Mouse (Mus musculus): ENCODE data around the gene Ezr. TPM values are rescaled to one million over a fixed set of nuclear protein-coding genes. Genes with fewer than 3 reads are reported as not detected.
A peak's percentile ranks its signal among the peaks of the same experiment; 100 is the strongest.

Gene Ezr
- polyA plus RNA-seq, 1 experiment from 2014 or later, result 342 TPM

DNA sequence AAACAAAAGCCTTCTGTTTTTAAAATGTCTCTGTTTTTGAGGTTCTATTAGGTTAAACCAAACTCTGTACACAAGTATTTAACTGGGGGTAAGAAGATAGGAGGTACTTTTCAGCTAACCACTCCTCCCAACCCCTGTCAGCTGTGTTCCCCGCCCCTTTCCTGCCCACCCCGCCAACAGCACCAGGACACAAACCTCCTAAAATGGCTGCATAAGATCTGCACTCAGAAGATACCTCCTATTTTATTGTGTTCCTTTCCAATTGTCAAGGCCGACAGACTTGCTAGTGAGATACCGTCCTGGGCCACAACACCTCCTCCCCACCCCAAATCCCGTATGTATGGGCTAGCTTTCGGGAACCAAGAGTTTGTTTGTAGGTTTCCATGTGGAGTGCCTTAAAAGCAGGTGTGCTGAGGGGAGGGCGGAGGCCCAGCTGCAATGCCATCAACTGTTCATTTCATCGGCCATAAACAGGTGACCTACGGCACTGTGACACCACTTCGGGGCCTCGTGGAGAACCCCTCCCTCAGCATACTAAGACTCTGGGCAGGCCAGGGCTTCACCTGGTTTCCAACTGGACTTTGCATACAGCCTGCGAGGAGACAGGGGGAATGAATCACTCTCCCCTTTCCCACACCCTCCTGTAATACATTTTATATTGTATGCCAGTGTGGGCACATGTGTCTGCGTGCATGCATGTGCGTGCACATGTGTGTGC lies 9.2 kb downstream of the Ezr start:
- Histone ChIP-seq H3K27me3 (replicated peaks; ENCODE audit: control insufficient read depth, insufficient read depth, low read length) (no peaks in the 10 kb centered on the region), H3K27ac (ENCODE audit: low read depth, low read length) (peak overlapping the region; percentile 66; the same call in 1 of the 2 replicates), H3K9ac (ENCODE audit: low read depth, low read length) (no peak overlapping the region; the same call in 1 of the 2 replicates), H3K4me2 (replicated peaks; ENCODE audit: low read depth) (peak overlapping the region; percentile 17), H3K36me3 (ENCODE audit: control insufficient read depth, insufficient read depth) (peaks cover 13% of the 10 kb centered on the region; the same call in 1 of the 2 replicates), H3K4me3 (ENCODE audit: low read depth, low read length) (no peak overlapping the region), H3K9me3 (ENCODE audit: control insufficient read depth) (no peaks in the 10 kb centered on the region), H3K4me1 (replicated peaks; ENCODE audit: control insufficient read depth, insufficient read depth, low read length) (peaks cover 18% of the 10 kb centered on the region; the same call in 1 of the 2 replicates)
- ATAC-seq, result peak; percentile 86
- 48% methylated on average over 14 of the region's 14 CpGs for WGBS
- no peak for TF ChIP-seq CTCF (IDR thresholded peaks at IDR 0.05; ENCODE audit: low read depth)

GRCm38 (mm10) chr17:6772490-6772773 lies 10.2 kb downstream of the Ezr start:
- H3K9ac ChIP-seq (ENCODE audit: low read depth, low read length), result no peak overlapping the region
- no peak overlapping the region for H3K4me3 ChIP-seq (ENCODE audit: low read depth, low read length)
- no peaks in the 10 kb centered on the region for H3K27me3 ChIP-seq (replicated peaks; ENCODE audit: control insufficient read depth, insufficient read depth, low read length)
- peak overlapping the region; percentile 28; the same call in 1 of the 2 replicates for H3K4me2 ChIP-seq (replicated peaks; ENCODE audit: low read depth)
- peaks cover 25% of the 10 kb centered on the region for H3K4me1 ChIP-seq (replicated peaks; ENCODE audit: control insufficient read depth, insufficient read depth, low read length)
- no peaks in the 10 kb centered on the region for H3K9me3 ChIP-seq (ENCODE audit: control insufficient read depth)
- no peak for TF ChIP-seq CTCF (IDR thresholded peaks at IDR 0.05; ENCODE audit: low read depth)
- peaks cover 13% of the 10 kb centered on the region; the same call in 1 of the 2 replicates for H3K36me3 ChIP-seq (ENCODE audit: control insufficient read depth, insufficient read depth)
- ATAC-seq, result no peak
- H3K27ac ChIP-seq (ENCODE audit: low read depth, low read length), result peak overlapping the region; percentile 66; the same call in 1 of the 2 replicates
- WGBS, result 47% methylated on average over 5 of the region's 5 CpGs

GRCm38 (mm10) chr17:6771661-6772489 lies 10.7 kb downstream of the Ezr start:
- Histone ChIP-seq H3K4me2 (replicated peaks; ENCODE audit: low read depth) (peak overlapping the region; percentile 28; the same call in 1 of the 2 replicates), H3K27ac (ENCODE audit: low read depth, low read length) (peak overlapping the region; percentile 66), H3K9ac (ENCODE audit: low read depth, low read length) (0 out of 2 replicates have a peak overlapping the region, but pooled peaks have one; percentile 0), H3K36me3 (ENCODE audit: control insufficient read depth, insufficient read depth) (peaks cover 13% of the 10 kb centered on the region; the same call in 1 of the 2 replicates), H3K9me3 (ENCODE audit: control insufficient read depth) (no peaks in the 10 kb centered on the region), H3K4me1 (replicated peaks; ENCODE audit: control insufficient read depth, insufficient read depth, low read length) (peaks cover 25% of the 10 kb centered on the region), H3K27me3 (replicated peaks; ENCODE audit: control insufficient read depth, insufficient read depth, low read length) (no peaks in the 10 kb centered on the region), H3K4me3 (ENCODE audit: low read depth, low read length) (no peak overlapping the region)
- WGBS, result 58% methylated on average over 16 of the region's 16 CpGs
- no peak for ATAC-seq
- no peak for TF ChIP-seq CTCF (IDR thresholded peaks at IDR 0.05; ENCODE audit: low read depth)

GRCm38 (mm10) chr17:6769602-6770001 lies 13.0 kb downstream of the Ezr start:
- Histone ChIP-seq H3K9ac (ENCODE audit: low read depth, low read length) (no peak overlapping the region), H3K27me3 (replicated peaks; ENCODE audit: control insufficient read depth, insufficient read depth, low read length) (no peaks in the 10 kb centered on the region)

GRCm38 (mm10) chr17:6768301-6768788 lies 14.2 kb downstream of the Ezr start:
- H3K36me3 ChIP-seq (ENCODE audit: control insufficient read depth, insufficient read depth), result 0 out of 2 replicates have a peak, but pooled peaks cover 7% of the 10 kb centered on the region
- no peak for ATAC-seq
- no peaks in the 10 kb centered on the region for H3K27me3 ChIP-seq (replicated peaks; ENCODE audit: control insufficient read depth, insufficient read depth, low read length)
- H3K4me1 ChIP-seq (replicated peaks; ENCODE audit: control insufficient read depth, insufficient read depth, low read length), result peaks cover 25% of the 10 kb centered on the region
- no peak overlapping the region for H3K9ac ChIP-seq (ENCODE audit: low read depth, low read length)
- no peak for TF ChIP-seq CTCF (IDR thresholded peaks at IDR 0.05; ENCODE audit: low read depth)
- no peak overlapping the region for H3K4me2 ChIP-seq (replicated peaks; ENCODE audit: low read depth)
- no peak overlapping the region for H3K4me3 ChIP-seq (ENCODE audit: low read depth, low read length)
- H3K27ac ChIP-seq (ENCODE audit: low read depth, low read length), result peak overlapping the region; percentile 22; the same call in 1 of the 2 replicates
- no peaks in the 10 kb centered on the region for H3K9me3 ChIP-seq (ENCODE audit: control insufficient read depth)
- 66% methylated on average over 5 of the region's 5 CpGs for WGBS

More at GRCm38 (mm10) chr17:6769602-6770001, 13.0 kb downstream of the Ezr start:
- no peak for TF ChIP-seq CTCF (IDR thresholded peaks at IDR 0.05; ENCODE audit: low read depth)
- H3K4me3 ChIP-seq (ENCODE audit: low read depth, low read length), result no peak overlapping the region
- H3K4me1 ChIP-seq (replicated peaks; ENCODE audit: control insufficient read depth, insufficient read depth, low read length), result peaks cover 23% of the 10 kb centered on the region; the same call in 1 of the 2 replicates
- H3K36me3 ChIP-seq (ENCODE audit: control insufficient read depth, insufficient read depth), result 0 out of 2 replicates have a peak, but pooled peaks cover 7% of the 10 kb centered on the region
- no peaks in the 10 kb centered on the region for H3K9me3 ChIP-seq (ENCODE audit: control insufficient read depth)
- peak overlapping the region; percentile 8; the same call in 1 of the 2 replicates for H3K27ac ChIP-seq (ENCODE audit: low read depth, low read length)
- WGBS, result 21% methylated on average over 4 of the region's 4 CpGs
- ATAC-seq, result no peak
- 0 out of 2 replicates have a peak overlapping the region, but pooled peaks have one; percentile 13 for H3K4me2 ChIP-seq (replicated peaks; ENCODE audit: low read depth)

GRCm38 (mm10) chr17:6767771-6768170 lies 14.8 kb downstream of the Ezr start:
- peak overlapping the region; percentile 58; the same call in 1 of the 2 replicates for H3K27ac ChIP-seq (ENCODE audit: low read depth, low read length)
- no peaks in the 10 kb centered on the region for H3K9me3 ChIP-seq (ENCODE audit: control insufficient read depth)
- no peak overlapping the region for H3K9ac ChIP-seq (ENCODE audit: low read depth, low read length)
- H3K36me3 ChIP-seq (ENCODE audit: control insufficient read depth, insufficient read depth), result 0 out of 2 replicates have a peak, but pooled peaks cover 7% of the 10 kb centered on the region
- H3K4me1 ChIP-seq (replicated peaks; ENCODE audit: control insufficient read depth, insufficient read depth, low read length), result peaks cover 25% of the 10 kb centered on the region
- H3K4me2 ChIP-seq (replicated peaks; ENCODE audit: low read depth), result 0 out of 2 replicates have a peak overlapping the region, but pooled peaks have one; percentile 28
- WGBS, result 41% methylated on average over 5 of the region's 5 CpGs
- H3K4me3 ChIP-seq (ENCODE audit: low read depth, low read length), result no peak overlapping the region
- TF ChIP-seq CTCF (IDR thresholded peaks at IDR 0.05; ENCODE audit: low read depth), result no peak
- ATAC-seq, result no peak
- no peaks in the 10 kb centered on the region for H3K27me3 ChIP-seq (replicated peaks; ENCODE audit: control insufficient read depth, insufficient read depth, low read length)
